Mouse (Mus musculus) heart, postnatal 0 days (tissue): ENCODE results near the gene Tma7. TPM values are rescaled to one million over a fixed set of nuclear protein-coding genes. Genes with fewer than 3 reads are reported as not detected.
A peak's percentile ranks its signal among the peaks of the same experiment; 100 is the strongest.

ENCODE experiments used
- ATAC-seq: fragments of 200-750 bp; cut with Nextera tagmentation; 2 replicates; pipeline ENCODE4 v1.8.0; 2017; ENCODE audit warnings: low read depth, moderate number of reproducible peaks, moderate library complexity; ENCODE audit not compliant: insufficient read depth
- DNase-seq: peaks from one replicate; pipeline ENCODE4 v3.0.0-alpha.2; 2016; ENCODE audit warnings: low spot score
- H3K27ac ChIP-seq: fragments of 300-500 bp; sonication (generic); 2 replicates; pipeline ENCODE4 v1.5.1; 2014; ENCODE audit warnings: low read depth, mild to moderate bottlenecking
- H3K27me3 ChIP-seq: fragments of 300-500 bp; sonication (generic); 2 replicates; pipeline ENCODE4 v1.6.1; 2014; ENCODE audit warnings: low read length, mixed read lengths; ENCODE audit not compliant: control insufficient read depth, insufficient read depth
- H3K36me3 ChIP-seq: fragments of 300-500 bp; sonication (generic); replicated peaks from 2 replicates; pipeline ENCODE4 v1.6.1; 2014; ENCODE audit warnings: low read length, mixed read lengths; ENCODE audit not compliant: control insufficient read depth, insufficient read depth
- H3K4me1 ChIP-seq: fragments of 300-500 bp; sonication (generic); 2 replicates; pipeline ENCODE4 v1.6.1; 2014; ENCODE audit warnings: antibody characterized with exemption; ENCODE audit not compliant: control insufficient read depth, insufficient read depth
- H3K4me2 ChIP-seq: fragments of 300-500 bp; sonication (generic); 2 replicates; pipeline ENCODE4 v1.6.1; 2014; ENCODE audit warnings: low read depth, mild to moderate bottlenecking, low read length, moderate library complexity
- H3K4me3 ChIP-seq: fragments of 300-500 bp; sonication (generic); 2 replicates; pipeline ENCODE4 v1.5.1; 2014; ENCODE audit warnings: low read depth, low read length
- H3K9ac ChIP-seq: fragments of 300-500 bp; sonication (generic); replicated peaks from 2 replicates; pipeline ENCODE4 v1.6.1; 2014; ENCODE audit warnings: low read depth, low read length, mixed read lengths
- H3K9me3 ChIP-seq: fragments of 300-500 bp; sonication (generic); replicated peaks from 2 replicates; pipeline ENCODE4 v1.6.1; 2016; ENCODE audit warnings: low read length; ENCODE audit not compliant: control insufficient read depth
- CTCF ChIP-seq: IDR thresholded peaks from 2 replicates; pipeline ENCODE4 v1.5.1; 2016; ENCODE audit warnings: antibody characterized with exemption, control low read depth, low read depth
- EP300 ChIP-seq: IDR thresholded peaks from 2 replicates; pipeline ENCODE4 v1.6.1; 2016; ENCODE audit warnings: antibody characterized with exemption, low read depth
- WGBS: fragments of 180-500 bp; shearing (Covaris S2); extraction: QIAGEN DNeasy Blood & Tissue Kit; methylation state at CpG from one replicate; pipeline ENCODE4 v1.1.7; 2014; 5-methylcytosine and 5-hydroxymethylcytosine counted together
- polyA plus RNA-seq: library from polyadenylated mRNA; unstranded; fragments of >200 nt; fragmentation: Nextera tagmentation; extraction: Ambion mirVana; gene quantifications from 2 replicates; pipeline ENCODE4 v1.2.1, GENCODE M21; 2015
- total RNA-seq: library from RNA; depleted of rRNA; stranded (reverse); fragments of >200 nt; gene quantifications from 2 replicates; pipeline ENCODE4 v1.2.3, GENCODE M21; 2014; ENCODE audit warnings: low replicate concordance

Tma7 gene
- total and polyA plus RNA-seq, 2 experiments from 2014 or later = 74.5 to 490 TPM

GRCm38 (mm10) chr9:109056081-109056690 is 26.2 kb downstream of the Tma7 start:
- TF ChIP-seq EP300 (no peak), CTCF (no peak)
- no peaks in the 10 kb centered on the region for H3K9me3 ChIP-seq
- no peak overlapping the region for H3K4me3 ChIP-seq
- H3K36me3 ChIP-seq = peaks cover 41% of the 10 kb centered on the region
- WGBS = 90% methylated on average over 17 of the region's 17 CpGs
- 0 out of 2 replicates have a peak, but pooled peaks cover 16% of the 10 kb centered on the region for H3K4me1 ChIP-seq
- no peak overlapping the region for H3K27ac ChIP-seq
- ATAC-seq = no peak
- H3K4me2 ChIP-seq = no peak overlapping the region
- DNase-seq = no peak
- no peaks in the 10 kb centered on the region for H3K27me3 ChIP-seq
- no peak overlapping the region for H3K9ac ChIP-seq

GRCm38 (mm10) chr9:109055271-109056030 is 26.9 kb downstream of the Tma7 start:
- Histone ChIP-seq H3K4me3 (peak overlapping the region; percentile 33), H3K27ac (peak overlapping the region; percentile 83), H3K4me2 (peak overlapping the region; percentile 55), H3K9me3 (no peaks in the 10 kb centered on the region), H3K4me1 (0 out of 2 replicates have a peak, but pooled peaks cover 16% of the 10 kb centered on the region), H3K27me3 (no peaks in the 10 kb centered on the region), H3K9ac (peak overlapping the region; percentile 3), H3K36me3 (peaks cover 41% of the 10 kb centered on the region)
- ATAC-seq (no peak), DNase-seq (no peak)
- TF ChIP-seq EP300 (no peak), CTCF (no peak)
- 88% methylated on average over 12 of the region's 12 CpGs for WGBS

DNA sequence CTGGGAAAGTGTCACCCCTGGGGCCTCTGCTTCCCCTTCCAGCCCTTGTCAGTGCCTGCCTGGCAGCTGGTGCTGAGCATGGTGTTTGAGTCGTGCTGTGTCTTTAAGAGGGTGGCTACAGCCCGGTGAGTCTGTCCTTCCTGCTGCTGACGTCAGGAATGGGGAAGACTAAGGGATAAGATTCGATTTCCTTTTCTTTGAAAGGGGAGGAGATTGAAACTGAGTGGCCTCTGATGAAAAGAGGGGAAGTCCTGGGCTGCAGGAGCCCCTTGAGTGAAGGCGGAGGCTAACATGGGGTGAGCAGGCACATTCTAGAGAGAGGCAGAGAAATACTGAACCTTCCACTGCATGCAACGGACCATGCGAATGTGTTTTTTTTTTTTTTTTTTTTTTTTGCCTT is 27.7 kb downstream of the Tma7 start:
- H3K4me3 ChIP-seq = peak overlapping the region; percentile 33
- no peaks in the 10 kb centered on the region for H3K9me3 ChIP-seq
- peak overlapping the region; percentile 3 for H3K9ac ChIP-seq
- ATAC-seq = peak; percentile 71
- peak overlapping the region; percentile 83 for H3K27ac ChIP-seq
- WGBS = 6% methylated on average over 6 of the region's 7 CpGs
- peaks cover 43% of the 10 kb centered on the region for H3K36me3 ChIP-seq
- H3K4me2 ChIP-seq = peak overlapping the region; percentile 55
- peak; percentile 85 for DNase-seq
- H3K27me3 ChIP-seq = no peaks in the 10 kb centered on the region
- H3K4me1 ChIP-seq = 0 out of 2 replicates have a peak, but pooled peaks cover 16% of the 10 kb centered on the region
- TF ChIP-seq CTCF (no peak), EP300 (no peak)

GRCm38 (mm10) chr9:109053851-109054250 is 28.5 kb downstream of the Tma7 start:
- TF ChIP-seq EP300 (no peak), CTCF (no peak)
- 79% methylated on average over 6 of the region's 6 CpGs for WGBS
- H3K27me3 ChIP-seq = no peaks in the 10 kb centered on the region
- H3K9me3 ChIP-seq = no peaks in the 10 kb centered on the region
- DNase-seq = no peak
- H3K4me2 ChIP-seq = no peak overlapping the region
- H3K4me3 ChIP-seq = no peak overlapping the region
- no peak for ATAC-seq
- 0 out of 2 replicates have a peak, but pooled peaks cover 16% of the 10 kb centered on the region for H3K4me1 ChIP-seq
- no peak overlapping the region for H3K9ac ChIP-seq
- peak overlapping the region; percentile 83 for H3K27ac ChIP-seq
- H3K36me3 ChIP-seq = peaks cover 43% of the 10 kb centered on the region

- H3K36me3 ChIP-seq = peaks cover 44% of the 10 kb centered on the region
- H3K27me3 ChIP-seq = no peaks in the 10 kb centered on the region
- no peaks in the 10 kb centered on the region for H3K9me3 ChIP-seq
- 77% methylated on average over 3 of the region's 3 CpGs for WGBS
- no peak overlapping the region for H3K9ac ChIP-seq
- DNase-seq = no peak
- H3K4me3 ChIP-seq = no peak overlapping the region
- 0 out of 2 replicates have a peak, but pooled peaks cover 11% of the 10 kb centered on the region for H3K4me1 ChIP-seq
- no peak for ATAC-seq
- no peak for TF ChIP-seq EP300
- no peak for TF ChIP-seq CTCF
- H3K4me2 ChIP-seq = no peak overlapping the region
- H3K27ac ChIP-seq = no peak overlapping the region
Measured at GRCm38 (mm10) chr9:109053366-109053765, 29.0 kb downstream of the Tma7 start.
